Mouse (Mus musculus) stomach, postnatal 0 days (tissue): ENCODE measurements around the gene Csrnp1.

ENCODE experiments used
- CTCF ChIP-seq: IDR thresholded peaks from 2 replicates; pipeline ENCODE4 v1.5.1; 2016; ENCODE audit warnings: antibody characterized with exemption, low read depth, mild to moderate bottlenecking, moderate library complexity
- EP300 ChIP-seq: optimal IDR thresholded peaks from 2 replicates; pipeline ENCODE3; 2016; ENCODE audit warnings: antibody characterized with exemption

DNA sequence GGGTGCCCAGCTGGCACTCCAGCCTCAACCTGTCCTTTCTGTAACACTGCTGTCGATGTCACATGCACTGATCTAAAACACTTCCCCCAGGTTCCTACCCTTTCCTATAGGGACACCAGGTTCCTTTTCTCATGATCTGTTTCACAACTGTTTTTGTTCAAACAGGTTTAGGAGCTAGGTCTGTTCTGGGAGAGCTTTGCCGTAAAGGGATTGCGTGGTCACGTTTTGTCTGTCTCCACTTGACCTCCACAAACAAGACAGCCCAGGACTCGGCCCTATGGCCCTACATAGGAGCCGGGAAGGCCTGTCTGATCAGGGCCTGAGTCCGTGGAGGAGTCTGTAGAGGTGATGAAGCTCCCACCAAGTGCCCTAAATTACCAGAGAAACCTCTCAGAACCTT is 14.6 kb downstream of the Csrnp1 start:
- TF ChIP-seq CTCF (no peak), EP300 (no peak)
